Mouse (Mus musculus) layer of hippocampus, adult 11-12 months (tissue): ENCODE measurements around the gene Hip1.
"Not testable (repeated sequence)": the region's sequence is repeated elsewhere in the genome, so short reads cannot be mapped to it uniquely, and the experiment has no call there.

Experiments
- DNase-seq: peaks from one replicate; pipeline ENCODE4 v3.0.0; 2022; ENCODE audit warnings: low spot score

The Hip1 gene

GRCm38 (mm10) chr5:135435039-135435438, 109.9 kb downstream of the Hip1 start:
- DNase-seq: no peak

- DNase-seq: no peak
Observed at GRCm38 (mm10) chr5:135433861-135434260, 111.1 kb downstream of the Hip1 start.

GRCm38 (mm10) chr5:135431111-135431510, 113.8 kb downstream of the Hip1 start:
- no peak for DNase-seq

GRCm38 (mm10) chr5:135428786-135429185, 116.1 kb downstream of the Hip1 start:
- DNase-seq: no peak

- no peak for DNase-seq
Observed at GRCm38 (mm10) chr5:135410266-135410665, 134.7 kb downstream of the Hip1 start.

GRCm38 (mm10) chr5:135408114-135408513, 136.8 kb downstream of the Hip1 start:
- DNase-seq: no peak

- no peak for DNase-seq
Observed at GRCm38 (mm10) chr5:135405437-135405836, 139.5 kb downstream of the Hip1 start.

- peak; percentile 41 for DNase-seq
Observed at GRCm38 (mm10) chr5:135404623-135405022, 140.3 kb downstream of the Hip1 start.

- peak; percentile 81 for DNase-seq
Observed at GRCm38 (mm10) chr5:135400244-135400643, 144.7 kb downstream of the Hip1 start.

GRCm38 (mm10) chr5:135399382-135399781, 145.5 kb downstream of the Hip1 start:
- DNase-seq: no peak

GRCm38 (mm10) chr5:135395826-135396225, 149.1 kb downstream of the Hip1 start:
- DNase-seq: peak; percentile 55

- peak; percentile 83 for DNase-seq
Observed at GRCm38 (mm10) chr5:135394004-135394823, 150.7 kb downstream of the Hip1 start, which contains the start of gene Pom121. TSS of gene Pom121 (minus strand) at chr5:135394546.

- DNase-seq: no peak
Observed at GRCm38 (mm10) chr5:135383771-135384170, 161.1 kb downstream of the Hip1 start.

GRCm38 (mm10) chr5:135382746-135383145, 162.2 kb downstream of the Hip1 start:
- no peak for DNase-seq

GRCm38 (mm10) chr5:135381356-135381925, 163.5 kb downstream of the Hip1 start:
- DNase-seq: no peak

- DNase-seq: no peak
Observed at GRCm38 (mm10) chr5:135380681-135381080, 164.2 kb downstream of the Hip1 start.

- DNase-seq: no peak
Observed at GRCm38 (mm10) chr5:135376341-135376740, 168.6 kb downstream of the Hip1 start.

- DNase-seq: no peak
Observed at GRCm38 (mm10) chr5:135375167-135375566, 169.8 kb downstream of the Hip1 start.

- no peak for DNase-seq
Observed at GRCm38 (mm10) chr5:135373601-135374000, 171.3 kb downstream of the Hip1 start.

GRCm38 (mm10) chr5:135371195-135371594, 173.7 kb downstream of the Hip1 start:
- DNase-seq: no peak

GRCm38 (mm10) chr5:135369787-135370654, 174.9 kb downstream of the Hip1 start, which contains the start of gene Nsun5:
TSS of gene Nsun5 (plus strand) at chr5:135369953.
- peak; percentile 95 for DNase-seq

GRCm38 (mm10) chr5:135369196-135369595, 175.7 kb downstream of the Hip1 start:
- not testable (repeated sequence) for DNase-seq
